Mouse (Mus musculus): ENCODE results near the gene Adig. TPM values are rescaled to one million over a fixed set of nuclear protein-coding genes. Genes with fewer than 3 reads are reported as not detected.

Gene Adig
- total RNA-seq, 2 experiments from 2014 or later, result 90.4 to 93.3 TPM

DNA sequence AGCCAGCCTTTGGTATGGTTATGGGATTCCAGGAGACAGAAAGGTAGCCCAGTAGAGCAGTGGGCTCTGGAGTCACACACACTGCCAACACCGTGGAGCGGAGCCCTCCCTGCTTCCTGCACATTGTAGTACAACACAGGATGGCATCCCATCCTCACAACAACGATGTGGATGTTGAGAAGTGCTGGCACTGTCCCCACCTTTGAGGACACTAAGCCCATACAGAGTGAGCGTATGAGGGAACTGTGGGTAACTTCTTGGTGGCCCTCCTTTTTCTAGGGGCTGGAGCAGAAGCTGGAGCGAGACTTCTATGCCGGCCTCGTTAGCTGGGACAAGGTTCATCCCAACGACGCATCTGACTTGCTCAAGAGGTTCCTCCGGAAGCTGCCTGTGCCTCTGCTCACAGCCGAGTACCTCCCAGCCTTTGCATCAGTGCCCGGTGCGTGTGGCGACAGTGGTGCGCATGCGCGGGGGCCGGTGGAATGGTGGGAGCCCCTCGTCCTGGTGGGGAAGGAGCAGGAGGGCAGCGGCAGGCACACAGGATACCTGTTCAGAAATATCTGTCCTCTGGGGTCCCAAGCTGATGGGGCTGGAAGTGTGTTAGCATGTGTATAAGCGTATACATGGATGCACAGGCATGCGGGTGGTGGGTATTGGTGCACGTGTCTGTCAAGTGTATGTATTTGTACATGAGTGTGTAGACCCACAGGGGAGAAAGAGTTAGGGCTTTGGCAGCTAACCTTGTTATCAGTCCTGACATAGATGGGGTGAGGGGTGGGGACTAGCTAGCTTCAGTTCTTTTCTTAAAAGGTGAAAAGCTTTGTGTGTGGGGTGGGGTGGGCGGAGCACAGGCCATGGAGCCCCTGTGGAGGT, 37.3 kb downstream of the Adig start:
- no peak for DNase-seq

- DNase-seq, result no peak
Measured at GRCm38 (mm10) chr2:158541286-158541685, 38.9 kb downstream of the Adig start.

- DNase-seq, result no peak
Measured at GRCm38 (mm10) chr2:158545266-158545665, 42.9 kb downstream of the Adig start.

DNA sequence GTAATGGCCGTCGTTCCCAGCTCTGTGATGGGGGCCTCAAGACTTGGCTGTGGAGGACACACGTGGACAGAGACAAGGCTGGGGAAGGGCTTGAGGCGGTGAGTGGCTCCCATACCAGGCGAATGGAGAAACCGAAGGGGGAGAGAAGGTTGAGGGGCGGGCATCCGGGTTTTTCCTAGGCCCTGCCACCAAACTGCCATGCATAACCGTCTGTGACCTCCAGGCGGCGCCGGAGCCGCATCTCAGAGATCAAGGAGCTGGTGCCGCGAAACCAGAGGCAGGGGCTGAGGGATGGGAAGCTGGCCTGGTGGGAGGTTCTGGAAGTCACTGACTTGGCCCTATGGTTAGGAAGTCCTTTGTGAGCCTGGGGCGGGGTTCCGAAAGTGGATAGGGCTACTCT, 44.3 kb downstream of the Adig start:
- peak; percentile 71 to 76 for DNase-seq

DNA sequence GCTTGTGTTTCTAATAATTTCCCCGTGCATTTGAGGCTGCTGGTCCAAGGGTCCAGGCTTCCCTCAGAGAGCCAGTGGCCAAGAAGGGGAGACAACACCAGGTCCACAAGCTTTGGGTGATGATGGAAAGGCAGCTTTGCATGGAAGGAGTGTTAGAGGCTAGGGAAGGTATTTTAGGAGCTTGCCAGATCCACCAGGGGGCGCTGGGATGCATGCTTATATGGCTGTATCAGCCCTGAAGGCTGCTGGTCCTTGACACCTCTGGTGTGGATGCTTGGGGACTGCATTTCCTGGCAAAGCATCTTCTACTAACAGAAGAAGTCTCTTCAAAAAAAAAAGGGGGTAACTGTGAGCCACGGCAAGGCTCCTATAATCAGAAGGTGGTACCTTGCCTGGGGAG, 47.7 kb downstream of the Adig start:
- DNase-seq, result peak; percentile 85 to 91

DNA sequence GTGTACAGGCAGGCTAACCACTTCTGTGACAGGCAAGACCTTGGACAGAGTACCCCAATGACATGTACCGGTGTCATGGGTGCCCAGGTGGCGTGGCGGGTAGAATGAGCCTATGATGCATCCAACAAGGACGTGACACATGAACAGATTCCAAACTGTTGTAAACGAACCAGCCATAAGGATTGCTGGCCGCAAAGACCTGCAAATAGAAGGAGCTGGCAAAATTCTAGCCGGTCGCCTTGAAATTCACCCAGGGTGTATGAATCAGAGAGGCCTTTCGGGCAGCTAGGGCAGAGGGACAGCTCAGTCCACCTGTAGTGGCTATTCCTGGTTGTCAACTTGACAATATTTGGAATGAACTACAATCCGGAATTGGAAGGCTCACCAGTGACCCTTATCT, 52.0 kb downstream of the Adig start:
- DNase-seq, result peak; percentile 19 to 42

DNA sequence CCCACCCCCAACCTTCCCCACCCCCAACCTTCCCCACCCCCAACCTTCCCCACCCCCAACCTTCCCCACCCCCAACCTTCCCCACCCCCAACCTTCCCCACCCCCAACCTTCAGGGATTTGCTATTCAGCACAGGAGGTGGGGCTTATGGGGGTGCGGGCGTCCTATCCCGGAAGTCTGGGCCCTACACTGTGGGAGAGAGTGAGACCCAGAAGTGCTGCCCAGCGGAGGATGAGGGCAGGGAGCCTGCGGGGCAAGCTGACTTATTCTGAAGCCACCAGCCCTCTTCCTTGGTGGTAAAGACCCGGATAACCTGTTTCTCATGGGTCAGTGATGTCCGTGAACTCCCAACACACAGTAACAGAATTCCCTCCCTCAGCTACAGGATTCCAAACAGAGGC, 52.8 kb downstream of the Adig start:
- DNase-seq, result peak; percentile 69 to 70

- DNase-seq, result no peak
Measured at GRCm38 (mm10) chr2:158555812-158556211, 53.4 kb downstream of the Adig start.

DNA sequence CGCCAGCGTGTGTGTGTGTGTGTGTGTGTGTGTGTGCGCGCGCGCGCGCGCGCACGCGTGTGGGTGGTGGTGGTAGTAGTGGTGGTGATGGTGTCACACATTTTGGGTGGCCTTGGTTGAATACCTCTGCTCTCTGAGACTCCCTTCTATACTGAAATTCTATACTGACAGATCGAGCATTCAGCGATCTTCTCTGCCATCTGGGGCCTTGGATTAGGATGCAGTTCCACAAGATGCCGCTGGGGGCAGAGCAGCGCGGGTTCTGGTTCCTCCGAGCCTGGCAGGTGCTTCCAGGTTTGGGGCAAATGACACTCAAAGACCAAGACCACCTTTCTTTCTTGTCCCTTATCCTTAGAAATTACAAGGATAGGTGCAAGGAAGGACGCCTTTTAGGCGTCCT, 53.8 kb downstream of the Adig start:
- DNase-seq, result peak; percentile 71 to 77

DNA sequence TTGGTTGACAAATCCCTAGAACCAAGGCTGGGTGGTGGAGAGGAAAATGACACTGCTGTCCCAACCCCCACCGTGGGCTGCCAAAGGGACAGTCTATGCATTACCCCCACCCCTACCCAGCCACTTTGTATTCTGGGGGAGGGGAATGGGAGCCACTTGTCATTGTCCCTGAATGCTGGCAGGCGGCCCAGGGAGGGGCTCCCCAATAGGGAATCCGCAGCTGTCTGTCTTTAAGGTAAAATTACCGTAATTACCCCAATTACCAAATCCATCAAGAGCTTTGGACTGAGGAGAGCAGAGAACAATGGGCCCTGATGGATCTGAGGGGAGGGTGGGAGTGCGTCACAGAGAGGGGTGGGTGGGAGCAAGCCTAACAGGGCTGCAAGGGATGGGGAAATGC, 54.3 kb downstream of the Adig start:
- DNase-seq, result no peak

Other genes with a start within 250 kb of the Adig start
- gene Bpi, start 244.5 kb upstream of the Adig start, total RNA-seq (2021), result not detected
- gene Lbp, start 196.1 kb upstream of the Adig start, total RNA-seq (2021), result 10 to 100 TPM; 16.9 to 23.7 TPM
- gene Snhg11, start 127.0 kb upstream of the Adig start, total RNA-seq (2021), result 1 to 10 TPM; 3.5 to 4.7 TPM
- 10 to 100 TPM; 69.6 to 69.9 TPM for gene Ralgapb, start 92.8 kb upstream of the Adig start, total RNA-seq (2021)
- gene Arhgap40, start 10.2 kb downstream of the Adig start, total RNA-seq (2021), result not detected
- gene Slc32a1, start 108.2 kb downstream of the Adig start, total RNA-seq (2021), result not detected
- 10 to 100 TPM; 11.0 to 11.9 TPM for gene Actr5, start 122.3 kb downstream of the Adig start, total RNA-seq (2021)
- gene Ppp1r16b, start 162.8 kb downstream of the Adig start, total RNA-seq (2021), result 10 to 100 TPM in 1 of 2 experiments, 1 to 10 TPM in 1; 8.8 to 14.1 TPM